Comparison of ENCODE assay signal across 24 mouse cellular contexts in genomic region chr1:98056996-98057945, GRCm38 (mm10). TPM values are rescaled to one million over a fixed set of nuclear protein-coding genes. Genes with fewer than 3 reads are reported as not detected.
A peak's percentile ranks its signal among the peaks of the same experiment; 100 is the strongest.
DNase-seq lines count a peak whose midpoint lies in the region; ATAC-seq and TF ChIP-seq lines count a peak whose summit lies in the region.
"Had no signal": no experiment of that assay in that cellular context is flagged by ENCODE, and none has a peak within 500 bp of the region (broad histone marks: within the 10 kb centered on the region; RNA-seq: fewer than 3 reads in every experiment).

No protein-coding gene starts in this region.

- H3K9me3 ChIP-seq in midbrain, embryonic 13.5 days: no peaks in the 10 kb centered on the region
- no peaks in the 10 kb centered on the region for H3K9me3 ChIP-seq in midbrain, postnatal 0 days (ENCODE audit: low read length)
- H3K9me3 ChIP-seq: embryonic facial prominence, embryonic 13.5 days; forebrain, embryonic 13.5 days; hindbrain, embryonic 13.5 days; liver, embryonic 13.5 days; megakaryocyte, embryonic 14.5 days; neural tube, embryonic 12.5 days had no signal

- no peak for ATAC-seq in midbrain, embryonic 13.5 days
- ATAC-seq in midbrain, postnatal 0 days (ENCODE audit: low FRiP score): no peak
- ATAC-seq: forebrain, embryonic 13.5 days had no signal

- DNase-seq in kidney, adult 18-20 months: peak; percentile 11
- no peak for DNase-seq in kidney, postnatal 4 days
- no peak for DNase-seq in midbrain, postnatal 0 days (ENCODE audit: low spot score)
- DNase-seq in kidney, postnatal 36 days: peak; percentile 39 to 55
- no peak for DNase-seq in cerebellum, postnatal 4 days (ENCODE audit: low spot score in 2 of 2)
- no peak for DNase-seq in cerebellum, adult 2 months
- DNase-seq: cerebellum, adult 11-12 months; cerebellum, postnatal 14 days; embryo, embryonic 11 days; gastrocnemius, adult 2 months; layer of hippocampus, adult 9-11 months; liver, embryonic 13.5 days; lung, adult 2 months; retina, postnatal 1 day; thymus, postnatal 25 days had no signal

- H3K4me1 ChIP-seq in midbrain, embryonic 13.5 days (replicated peaks): peaks cover 29% of the 10 kb centered on the region
- no peaks in the 10 kb centered on the region for H3K4me1 ChIP-seq in midbrain, postnatal 0 days (ENCODE audit: insufficient read depth, low read length)
- no peaks in the 10 kb centered on the region for H3K4me1 ChIP-seq in cerebellum, adult 2 months (ENCODE audit: control insufficient read depth, insufficient read depth, low read length)

- no peaks in the 10 kb centered on the region for H3K27me3 ChIP-seq in midbrain, embryonic 13.5 days
- H3K27me3 ChIP-seq in midbrain, postnatal 0 days (ENCODE audit: insufficient read depth, low read length): no peaks in the 10 kb centered on the region
- no peaks in the 10 kb centered on the region; the same call in 1 of the 2 replicates for H3K27me3 ChIP-seq in cerebellum, adult 2 months (ENCODE audit: control insufficient read depth, insufficient read depth, low read length)
- H3K27me3 ChIP-seq: embryonic facial prominence, embryonic 13.5 days; forebrain, embryonic 13.5 days; hindbrain, embryonic 13.5 days; liver, embryonic 13.5 days; megakaryocyte, embryonic 14.5 days; neural tube, embryonic 12.5 days had no signal

- H3K4me2 ChIP-seq in midbrain, embryonic 13.5 days (replicated peaks): no peak overlapping the region
- H3K4me2 ChIP-seq in midbrain, postnatal 0 days (ENCODE audit: low read depth, low read length, poor library complexity, severe bottlenecking): no peak overlapping the region
- H3K4me2 ChIP-seq: embryonic facial prominence, embryonic 13.5 days; forebrain, embryonic 13.5 days; heart, embryonic 11.5 days; hindbrain, embryonic 13.5 days; liver, embryonic 13.5 days; neural tube, embryonic 12.5 days had no signal

- 48% methylated on average over 11 of the region's 11 CpGs for WGBS in midbrain, embryonic 13.5 days
- 33% methylated on average over 11 of the region's 11 CpGs for WGBS in midbrain, postnatal 0 days
- 47% methylated on average over 11 of the region's 11 CpGs for WGBS in cerebellum, adult 2 months

- no peak for TF ChIP-seq POLR2A in cerebellum, adult 2 months (IDR thresholded peaks at IDR 0.05; ENCODE audit: borderline replicate concordance, insufficient read depth, low read length)

- no peaks in the 10 kb centered on the region for H3K36me3 ChIP-seq in midbrain, embryonic 13.5 days
- H3K36me3 ChIP-seq in midbrain, postnatal 0 days (ENCODE audit: insufficient read depth, low read length): no peaks in the 10 kb centered on the region
- H3K36me3 ChIP-seq: embryonic facial prominence, embryonic 13.5 days; hindbrain, embryonic 13.5 days; liver, embryonic 13.5 days; neural tube, embryonic 12.5 days had no signal

- no peak overlapping the region for H3K9ac ChIP-seq in midbrain, embryonic 13.5 days (replicated peaks)
- no peak overlapping the region for H3K9ac ChIP-seq in midbrain, postnatal 0 days (replicated peaks; ENCODE audit: low read length, poor library complexity, severe bottlenecking)
- H3K9ac ChIP-seq: embryonic facial prominence, embryonic 13.5 days; forebrain, embryonic 13.5 days; hindbrain, embryonic 13.5 days; liver, embryonic 13.5 days; neural tube, embryonic 12.5 days had no signal

- peak overlapping the region; percentile 22; the same call in 1 of the 2 replicates for H3K27ac ChIP-seq in midbrain, embryonic 13.5 days
- no peak overlapping the region for H3K27ac ChIP-seq in midbrain, postnatal 0 days (ENCODE audit: low read depth, low read length)
- no peak overlapping the region for H3K27ac ChIP-seq in cerebellum, adult 2 months (ENCODE audit: insufficient read depth, low read length)
- H3K27ac ChIP-seq: embryonic facial prominence, embryonic 13.5 days; forebrain, embryonic 13.5 days; gastrocnemius, adult 2 months; hindbrain, embryonic 13.5 days; liver, embryonic 13.5 days; neural tube, embryonic 12.5 days had no signal

- no peak for TF ChIP-seq CTCF in midbrain, postnatal 0 days (IDR thresholded peaks at IDR 0.05)
- TF ChIP-seq CTCF in cerebellum, adult 2 months (IDR thresholded peaks at IDR 0.05; ENCODE audit: borderline replicate concordance, insufficient read depth, low read depth, low read length): no peak

- H3K4me3 ChIP-seq in midbrain, embryonic 13.5 days (replicated peaks): no peak overlapping the region
- H3K4me3 ChIP-seq in midbrain, postnatal 0 days (ENCODE audit: low read depth, low read length): no peak overlapping the region
- no peak overlapping the region for H3K4me3 ChIP-seq in cerebellum, adult 2 months (replicated peaks; ENCODE audit: insufficient read depth, low read depth, low read length)
- H3K4me3 ChIP-seq: embryonic facial prominence, embryonic 13.5 days; erythroblast, embryonic 14.5 days; forebrain, embryonic 13.5 days; gastrocnemius, adult 2 months; hindbrain, embryonic 13.5 days; liver, embryonic 13.5 days; megakaryocyte, embryonic 14.5 days; neural tube, embryonic 12.5 days had no signal

RNA-seq across cellular contexts. Expression of gene Pam, which starts 38.2 kb away (rescaled TPM):
- 37.6 and 43.0 TPM in 2 replicates for polyA plus RNA-seq in midbrain, embryonic 13.5 days (2015; fragmentation: Nextera tagmentation; extraction: Ambion mirVana)
- total RNA-seq in midbrain, postnatal 0 days (2014; rRNA removed): 104 and 125 TPM in 2 replicates
- 38.8 and 46.6 TPM in 2 replicates for polyA plus RNA-seq in midbrain, postnatal 0 days (2015; fragmentation: Nextera tagmentation; extraction: Ambion mirVana)
- 33.0 and 35.4 TPM in 2 replicates for polyA plus RNA-seq in cerebellum, adult 2 months (2012; rRNA removed)
- total RNA-seq: MEL had no signal

Comparison
In these comparisons a context has a peak if more than half of its experiments do, and no peak if none do; other contexts are left out.
1. DNase-seq: peak in kidney, adult 18-20 months (single experiment) and kidney, postnatal 36 days (2 of 2); none in kidney, postnatal 4 days (0 of 2), midbrain, postnatal 0 days (single experiment), cerebellum, postnatal 4 days (0 of 2) and cerebellum, adult 2 months (0 of 2).